Mouse (Mus musculus) c-Kit-negative CD71-positive TER-119-positive erythroid progenitor cells, embryonic 14.5 days (primary cell): ENCODE results near the gene Nkiras1.

ENCODE experiments used
- DNase-seq: peaks from one replicate; pipeline ENCODE4 v3.0.0-alpha.2; 2013; ENCODE audit warnings: low read depth, low spot score

The Nkiras1 gene

GRCm38 (mm10) chr14:18274526-18274925 is 3.6 kb downstream of the Nkiras1 start:
- DNase-seq, result no peak

- no peak for DNase-seq
These were observed 9.4 kb downstream of the Nkiras1 start for GRCm38 (mm10) chr14:18280375-18280774.

- no peak for DNase-seq
These were observed 13.6 kb downstream of the Nkiras1 start for GRCm38 (mm10) chr14:18284581-18284980.

- DNase-seq, result no peak
These were observed 14.5 kb downstream of the Nkiras1 start for GRCm38 (mm10) chr14:18285476-18285875.

- no peak for DNase-seq
These were observed 15.5 kb downstream of the Nkiras1 start for GRCm38 (mm10) chr14:18286441-18286840.

GRCm38 (mm10) chr14:18287391-18287790 is 16.5 kb downstream of the Nkiras1 start:
- DNase-seq, result no peak

- no peak for DNase-seq
These were observed 21.2 kb downstream of the Nkiras1 start for GRCm38 (mm10) chr14:18292111-18292510.

GRCm38 (mm10) chr14:18292578-18292977 is 21.6 kb downstream of the Nkiras1 start:
- no peak for DNase-seq

GRCm38 (mm10) chr14:18297441-18297840 is 26.5 kb downstream of the Nkiras1 start:
- DNase-seq, result no peak

- DNase-seq, result no peak
These were observed 27.9 kb downstream of the Nkiras1 start for GRCm38 (mm10) chr14:18298874-18299273.

- DNase-seq, result no peak
These were observed 29.7 kb downstream of the Nkiras1 start for GRCm38 (mm10) chr14:18300676-18301075.

- DNase-seq, result no peak
These were observed 30.7 kb downstream of the Nkiras1 start for GRCm38 (mm10) chr14:18301591-18301990.

GRCm38 (mm10) chr14:18302750-18303149 is 31.8 kb downstream of the Nkiras1 start:
- DNase-seq, result no peak

- DNase-seq, result no peak
These were observed 32.3 kb downstream of the Nkiras1 start for GRCm38 (mm10) chr14:18303262-18303661.

GRCm38 (mm10) chr14:18304165-18304564 is 33.2 kb downstream of the Nkiras1 start:
- DNase-seq, result no peak

GRCm38 (mm10) chr14:18317457-18318411 is 46.8 kb downstream of the Nkiras1 start:
- DNase-seq, result no peak

GRCm38 (mm10) chr14:18326968-18327672 is 56.2 kb downstream of the Nkiras1 start:
- no peak for DNase-seq

- DNase-seq, result no peak
These were observed 60.1 kb downstream of the Nkiras1 start for GRCm38 (mm10) chr14:18330789-18331692.

- no peak for DNase-seq
These were observed 60.8 kb downstream of the Nkiras1 start, which contains the start of gene Ube2e1 for GRCm38 (mm10) chr14:18331693-18332131. Gene Ube2e1 (minus strand): TSS chr14:18331859.
